Mouse (Mus musculus): ENCODE data around the gene Gtpbp2. TPM values are rescaled to one million over a fixed set of nuclear protein-coding genes. Genes with fewer than 3 reads are reported as not detected.

Gtpbp2 gene
- total and polyA plus RNA-seq, 2 experiments, result 25.3 to 63.0 TPM

GRCm38 (mm10) chr17:46156680-46157079, 4.2 kb upstream of the Gtpbp2 start:
- TF ChIP-seq POLR2A (IDR thresholded peaks at IDR 0.05; ENCODE audit: extremely low read depth, insufficient read depth, low read length) (no peak), CTCF (IDR thresholded peaks at IDR 0.05; ENCODE audit: low read depth, low read length) (no peak)
- Histone ChIP-seq H3K4me3 (ENCODE audit: insufficient read depth, low read depth, low read length) (no peak overlapping the region), H3K36me3 (ENCODE audit: control insufficient read depth, insufficient read depth, low read length) (no peaks in the 10 kb centered on the region), H3K9ac (ENCODE audit: low read depth, low read length) (no peak overlapping the region), H3K79me2 (ENCODE audit: control insufficient read depth, insufficient read depth, low read length) (peaks cover 7% of the 10 kb centered on the region; the same call in 1 of the 2 replicates), H3K27ac (replicated peaks; ENCODE audit: insufficient read depth, low read depth, low read length) (no peak overlapping the region), H3K4me1 (ENCODE audit: control insufficient read depth, insufficient read depth, low read length) (peaks cover 10% of the 10 kb centered on the region), H3K27me3 (ENCODE audit: control insufficient read depth, insufficient read depth, low read length) (no peaks in the 10 kb centered on the region)
- no peak for DNase-seq (ENCODE audit: extremely low read depth, low read depth, low spot score)
- 91% methylated on average over 5 of the region's 5 CpGs for WGBS

DNA sequence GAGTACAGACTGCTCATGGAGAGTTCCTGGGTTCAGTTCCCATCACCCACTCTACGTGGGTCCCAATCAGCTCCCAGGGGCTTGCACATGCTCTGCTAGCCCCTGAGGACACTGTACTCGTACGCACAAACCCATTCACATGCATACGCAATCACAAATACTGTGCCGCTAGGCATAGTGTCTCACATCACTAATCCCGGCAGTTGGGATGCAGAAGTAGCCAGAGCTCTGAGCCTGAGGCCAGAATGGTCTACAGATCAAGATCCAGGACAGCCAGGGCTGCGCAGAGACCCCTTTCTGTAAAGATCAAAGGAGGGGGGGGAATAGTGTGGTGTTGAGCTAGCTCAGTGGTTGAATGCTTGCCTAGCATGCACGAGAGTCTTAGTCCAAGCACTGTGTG, 3.7 kb upstream of the Gtpbp2 start:
- no peaks in the 10 kb centered on the region for H3K27me3 ChIP-seq (ENCODE audit: control insufficient read depth, insufficient read depth, low read length)
- H3K27ac ChIP-seq (replicated peaks; ENCODE audit: insufficient read depth, low read depth, low read length), result no peak overlapping the region
- no peak for DNase-seq (ENCODE audit: extremely low read depth, low read depth, low spot score)
- peaks cover 7% of the 10 kb centered on the region; the same call in 1 of the 2 replicates for H3K79me2 ChIP-seq (ENCODE audit: control insufficient read depth, insufficient read depth, low read length)
- TF ChIP-seq CTCF (IDR thresholded peaks at IDR 0.05; ENCODE audit: low read depth, low read length) (no peak), POLR2A (IDR thresholded peaks at IDR 0.05; ENCODE audit: extremely low read depth, insufficient read depth, low read length) (no peak)
- no peaks in the 10 kb centered on the region for H3K36me3 ChIP-seq (ENCODE audit: control insufficient read depth, insufficient read depth, low read length)
- H3K4me1 ChIP-seq (ENCODE audit: control insufficient read depth, insufficient read depth, low read length), result peaks cover 12% of the 10 kb centered on the region
- WGBS, result 97% methylated on average over 8 of the region's 8 CpGs
- H3K9ac ChIP-seq (ENCODE audit: low read depth, low read length), result no peak overlapping the region
- no peak overlapping the region for H3K4me3 ChIP-seq (ENCODE audit: insufficient read depth, low read depth, low read length)

- WGBS, result 19% methylated on average over 2 of the region's 2 CpGs
- H3K36me3 ChIP-seq (ENCODE audit: control insufficient read depth, insufficient read depth, low read length), result no peaks in the 10 kb centered on the region
- TF ChIP-seq POLR2A (IDR thresholded peaks at IDR 0.05; ENCODE audit: extremely low read depth, insufficient read depth, low read length), result no peak
- no peak for TF ChIP-seq CTCF (IDR thresholded peaks at IDR 0.05; ENCODE audit: low read depth, low read length)
- no peaks in the 10 kb centered on the region; the same call in 1 of the 2 replicates for H3K79me2 ChIP-seq (ENCODE audit: control insufficient read depth, insufficient read depth, low read length)
- H3K4me1 ChIP-seq (ENCODE audit: control insufficient read depth, insufficient read depth, low read length), result peaks cover 16% of the 10 kb centered on the region
- DNase-seq (ENCODE audit: extremely low read depth, low read depth, low spot score), result no peak
- H3K9ac ChIP-seq (ENCODE audit: low read depth, low read length), result no peak overlapping the region; the same call in 1 of the 2 replicates
- H3K27ac ChIP-seq (replicated peaks; ENCODE audit: insufficient read depth, low read depth, low read length), result peak overlapping the region; percentile 97; the same call in 1 of the 2 replicates
- no peak overlapping the region for H3K4me3 ChIP-seq (ENCODE audit: insufficient read depth, low read depth, low read length)
- no peaks in the 10 kb centered on the region for H3K27me3 ChIP-seq (ENCODE audit: control insufficient read depth, insufficient read depth, low read length)
These were observed 1.6 kb upstream of the Gtpbp2 start for GRCm38 (mm10) chr17:46159236-46159635.

DNA sequence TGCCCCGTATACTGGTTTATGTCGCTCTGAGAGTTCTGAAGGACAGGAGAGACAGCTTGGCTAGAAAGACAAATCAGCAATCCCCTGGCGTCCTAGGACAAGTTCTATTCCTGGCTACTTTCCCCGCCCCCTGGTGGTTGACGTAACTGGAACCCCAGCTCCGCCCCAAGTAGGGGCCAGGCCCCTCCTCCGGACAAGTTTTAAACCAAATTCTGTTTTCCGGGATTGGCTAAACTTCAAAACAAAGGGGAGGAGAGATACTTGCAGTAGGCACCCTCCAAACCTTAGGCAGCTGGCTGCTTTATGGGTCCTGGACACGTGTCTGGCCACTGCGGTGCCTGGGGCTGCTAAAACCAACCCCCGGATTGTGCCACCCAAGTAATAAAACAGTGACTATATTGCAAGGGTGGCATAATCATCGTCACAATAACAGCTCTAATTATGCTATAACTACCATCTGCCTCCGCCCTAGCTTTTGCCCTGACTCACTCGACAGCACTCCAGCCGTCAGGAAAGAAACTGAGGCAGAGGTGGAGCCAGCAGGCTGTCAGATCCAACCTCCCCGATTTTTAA, 656 bp upstream of the Gtpbp2 start:
- TF ChIP-seq CTCF (IDR thresholded peaks at IDR 0.05; ENCODE audit: low read depth, low read length) (peak; percentile 32), POLR2A (IDR thresholded peaks at IDR 0.05; ENCODE audit: extremely low read depth, insufficient read depth, low read length) (0 out of 2 replicates have a peak, but pooled peaks have one; percentile 41)
- peaks cover 16% of the 10 kb centered on the region for H3K4me1 ChIP-seq (ENCODE audit: control insufficient read depth, insufficient read depth, low read length)
- H3K9ac ChIP-seq (ENCODE audit: low read depth, low read length), result peak overlapping the region; percentile 68
- H3K4me3 ChIP-seq (ENCODE audit: insufficient read depth, low read depth, low read length), result peak overlapping the region; percentile 47
- no peaks in the 10 kb centered on the region for H3K27me3 ChIP-seq (ENCODE audit: control insufficient read depth, insufficient read depth, low read length)
- peaks cover 2% of the 10 kb centered on the region; the same call in 1 of the 2 replicates for H3K36me3 ChIP-seq (ENCODE audit: control insufficient read depth, insufficient read depth, low read length)
- WGBS, result under 1% methylated on average over 16 of the region's 16 CpGs
- DNase-seq (ENCODE audit: extremely low read depth, low read depth, low spot score), result peak; percentile 97
- peak overlapping the region; percentile 97 for H3K27ac ChIP-seq (replicated peaks; ENCODE audit: insufficient read depth, low read depth, low read length)
- no peaks in the 10 kb centered on the region; the same call in 1 of the 2 replicates for H3K79me2 ChIP-seq (ENCODE audit: control insufficient read depth, insufficient read depth, low read length)

DNA sequence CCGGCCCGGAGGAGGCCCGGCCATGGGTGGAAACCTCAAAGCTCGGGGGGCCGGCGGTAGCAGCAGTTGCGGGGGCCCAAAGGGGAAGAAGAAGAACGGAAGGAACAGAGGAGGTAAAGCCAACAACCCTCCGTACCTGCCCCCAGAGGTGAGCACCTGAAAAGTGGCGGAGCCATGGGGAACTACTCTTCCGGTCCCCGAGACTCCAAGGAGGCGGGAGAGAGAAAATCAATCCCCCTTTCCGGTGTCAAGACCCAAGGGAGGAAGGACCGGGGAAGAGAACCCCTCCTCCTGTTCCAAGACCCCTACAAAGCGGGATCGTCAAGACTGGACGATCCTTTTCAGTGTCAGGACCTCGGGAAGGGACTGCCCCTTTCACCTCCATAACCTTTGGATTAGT, 347 bp downstream of the Gtpbp2 start:
- Histone ChIP-seq H3K4me1 (ENCODE audit: control insufficient read depth, insufficient read depth, low read length) (peaks cover 16% of the 10 kb centered on the region), H3K36me3 (ENCODE audit: control insufficient read depth, insufficient read depth, low read length) (peaks cover 6% of the 10 kb centered on the region; the same call in 1 of the 2 replicates), H3K27ac (replicated peaks; ENCODE audit: insufficient read depth, low read depth, low read length) (peak overlapping the region; percentile 65), H3K4me3 (ENCODE audit: insufficient read depth, low read depth, low read length) (peak overlapping the region; percentile 73), H3K79me2 (ENCODE audit: control insufficient read depth, insufficient read depth, low read length) (no peaks in the 10 kb centered on the region; the same call in 1 of the 2 replicates), H3K9ac (ENCODE audit: low read depth, low read length) (peak overlapping the region; percentile 78), H3K27me3 (ENCODE audit: control insufficient read depth, insufficient read depth, low read length) (no peaks in the 10 kb centered on the region)
- DNase-seq (ENCODE audit: extremely low read depth, low read depth, low spot score), result no peak
- under 1% methylated on average over 19 of the region's 19 CpGs for WGBS
- TF ChIP-seq POLR2A (IDR thresholded peaks at IDR 0.05; ENCODE audit: extremely low read depth, insufficient read depth, low read length) (no peak), CTCF (IDR thresholded peaks at IDR 0.05; ENCODE audit: low read depth, low read length) (no peak)

DNA sequence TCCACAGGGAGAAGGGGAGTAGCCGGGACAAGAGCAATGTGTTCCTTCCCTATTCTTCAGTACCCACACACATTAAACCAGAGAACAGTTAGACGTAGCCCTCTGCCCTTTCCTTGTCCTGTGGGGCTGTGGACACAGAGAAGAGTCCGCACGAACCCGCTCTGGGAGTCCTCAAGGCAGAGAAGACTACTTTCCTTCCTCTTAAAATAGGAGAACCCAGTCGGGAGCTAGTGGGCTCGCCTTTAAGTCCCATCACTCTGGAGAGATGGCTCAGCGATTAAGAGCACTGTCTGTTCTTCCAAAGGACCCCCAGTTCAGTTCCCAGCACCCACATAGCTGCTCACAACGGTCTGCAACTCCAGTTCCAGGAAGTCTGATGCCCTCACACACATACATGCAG, 878 bp downstream of the Gtpbp2 start:
- H3K27me3 ChIP-seq (ENCODE audit: control insufficient read depth, insufficient read depth, low read length), result no peaks in the 10 kb centered on the region

More for the DNA sequence above, 878 bp downstream of the Gtpbp2 start:
- peak overlapping the region; percentile 73 for H3K4me3 ChIP-seq (ENCODE audit: insufficient read depth, low read depth, low read length)
- no peak for DNase-seq (ENCODE audit: extremely low read depth, low read depth, low spot score)
- peak overlapping the region; percentile 65 for H3K27ac ChIP-seq (replicated peaks; ENCODE audit: insufficient read depth, low read depth, low read length)
- 37% methylated on average over 9 of the region's 9 CpGs for WGBS
- peaks cover 16% of the 10 kb centered on the region for H3K4me1 ChIP-seq (ENCODE audit: control insufficient read depth, insufficient read depth, low read length)
- H3K9ac ChIP-seq (ENCODE audit: low read depth, low read length), result peak overlapping the region; percentile 78
- no peak for TF ChIP-seq POLR2A (IDR thresholded peaks at IDR 0.05; ENCODE audit: extremely low read depth, insufficient read depth, low read length)
- TF ChIP-seq CTCF (IDR thresholded peaks at IDR 0.05; ENCODE audit: low read depth, low read length), result no peak
- H3K79me2 ChIP-seq (ENCODE audit: control insufficient read depth, insufficient read depth, low read length), result no peaks in the 10 kb centered on the region; the same call in 1 of the 2 replicates
- H3K36me3 ChIP-seq (ENCODE audit: control insufficient read depth, insufficient read depth, low read length), result peaks cover 11% of the 10 kb centered on the region; the same call in 1 of the 2 replicates

All from liver, adult 2 months (tissue).